Mouse (Mus musculus) stomach, embryonic 14.5 days (tissue): ENCODE results near the gene Arhgef1. TPM values are rescaled to one million over a fixed set of nuclear protein-coding genes. Genes with fewer than 3 reads are reported as not detected.

Source experiments
- ATAC-seq: fragments of 200-750 bp; cut with Nextera tagmentation; 2 replicates; pipeline ENCODE4 v1.8.0; 2017; ENCODE audit warnings: low read depth, moderate TSS enrichment; ENCODE audit not compliant: insufficient number of reproducible peaks, insufficient read depth, low FRiP score
- H3K27ac ChIP-seq: fragments of 300-500 bp; sonication (generic); 2 replicates; pipeline ENCODE4 v1.5.1; 2014; ENCODE audit warnings: mild to moderate bottlenecking, low read length, moderate library complexity, mixed read lengths
- H3K27me3 ChIP-seq: fragments of 300-500 bp; sonication (generic); 2 replicates; pipeline ENCODE4 v1.6.1; 2014; ENCODE audit warnings: low read length, control low read depth, mixed read lengths; ENCODE audit not compliant: control insufficient read depth, insufficient read depth
- H3K36me3 ChIP-seq: fragments of 300-500 bp; sonication (generic); 2 replicates; pipeline ENCODE4 v1.6.1; 2014; ENCODE audit warnings: mild to moderate bottlenecking, control low read depth, low read length, moderate library complexity, mixed read lengths; ENCODE audit not compliant: control insufficient read depth, insufficient read depth
- H3K4me1 ChIP-seq: fragments of 300-500 bp; sonication (generic); 2 replicates; pipeline ENCODE4 v1.6.1; 2014; ENCODE audit warnings: low read length, control low read depth, mixed read lengths; ENCODE audit not compliant: control insufficient read depth, insufficient read depth
- H3K4me2 ChIP-seq: fragments of 300-500 bp; sonication (generic); replicated peaks from 2 replicates; pipeline ENCODE4 v1.6.1; 2014; ENCODE audit warnings: low read depth, low read length, control low read depth
- H3K4me3 ChIP-seq: fragments of 300-500 bp; sonication (generic); 2 replicates; pipeline ENCODE4 v1.5.1; 2014; ENCODE audit warnings: low read depth, low read length, control low read depth
- H3K9ac ChIP-seq: fragments of 300-500 bp; sonication (generic); replicated peaks from 2 replicates; pipeline ENCODE4 v1.6.1; 2014; ENCODE audit warnings: low read depth, mild to moderate bottlenecking, control low read depth, low read length, moderate library complexity, mixed read lengths
- H3K9me3 ChIP-seq: fragments of 300-500 bp; sonication (generic); 2 replicates; pipeline ENCODE4 v1.6.1; 2016; ENCODE audit warnings: low read depth, low read length, control low read depth; ENCODE audit not compliant: control insufficient read depth
- whole genome bisulfite sequencing: fragments of 180-500 bp; shearing (Covaris S2); extraction: QIAGEN DNeasy Blood & Tissue Kit; methylation state at CpG from one replicate; pipeline ENCODE4 v1.1.7; 2014; 5-methylcytosine and 5-hydroxymethylcytosine counted together
- polyA plus RNA-seq: library from polyadenylated mRNA; unstranded; fragments of >200 nt; fragmentation: Nextera tagmentation; extraction: Ambion mirVana; gene quantifications from 2 replicates; pipeline ENCODE4 v1.2.1, GENCODE M21; 2014

Arhgef1 gene
- polyA plus RNA-seq, 1 experiment from 2014 or later = 88.8 TPM

- Histone ChIP-seq H3K4me2 (peak overlapping the region; percentile 71), H3K4me1 (peaks cover 24% of the 10 kb centered on the region), H3K9ac (peak overlapping the region; percentile 58; the same call in 1 of the 2 replicates), H3K9me3 (no peaks in the 10 kb centered on the region), H3K27me3 (no peaks in the 10 kb centered on the region), H3K4me3 (peak overlapping the region; percentile 70), H3K27ac (no peak overlapping the region), H3K36me3 (peaks cover 20% of the 10 kb centered on the region)
- 14% methylated on average over 3 of the region's 3 CpGs for WGBS
- peak; percentile 16; the same call in 1 of the 2 replicates for ATAC-seq
Observed at GRCm38 (mm10) chr7:24904936-24905335, 2.2 kb downstream of the Arhgef1 start.

DNA sequence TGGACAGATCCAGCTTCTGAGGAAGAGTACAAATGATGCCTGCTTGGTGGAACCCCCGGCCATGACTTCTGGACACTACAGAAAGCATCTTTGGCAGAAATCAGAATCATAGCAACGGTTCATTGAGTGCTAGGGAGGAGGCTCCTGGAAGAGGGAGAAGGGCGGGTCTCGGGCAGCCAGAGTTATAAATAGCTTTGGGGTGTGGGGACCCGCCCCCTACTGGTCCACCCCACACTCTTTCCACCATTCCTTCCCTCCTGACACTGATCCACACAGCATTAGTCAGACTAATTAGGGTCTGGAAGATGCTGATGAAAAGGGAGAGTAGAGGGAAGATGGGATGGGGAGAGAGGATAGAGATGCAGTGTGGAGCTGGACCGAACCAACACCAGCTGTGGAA, 3.8 kb downstream of the Arhgef1 start:
- no peak for ATAC-seq
- Histone ChIP-seq H3K27ac (no peak overlapping the region), H3K4me1 (peaks cover 24% of the 10 kb centered on the region), H3K36me3 (peaks cover 20% of the 10 kb centered on the region), H3K9me3 (no peaks in the 10 kb centered on the region), H3K9ac (no peak overlapping the region), H3K27me3 (no peaks in the 10 kb centered on the region), H3K4me2 (no peak overlapping the region), H3K4me3 (no peak overlapping the region)
- WGBS = 28% methylated on average over 6 of the region's 6 CpGs

- ATAC-seq = peak; percentile 29; the same call in 1 of the 2 replicates
- peaks cover 22% of the 10 kb centered on the region for H3K36me3 ChIP-seq
- no peak overlapping the region; the same call in 1 of the 2 replicates for H3K4me2 ChIP-seq
- peaks cover 22% of the 10 kb centered on the region for H3K4me1 ChIP-seq
- no peaks in the 10 kb centered on the region for H3K27me3 ChIP-seq
- H3K27ac ChIP-seq = peak overlapping the region; percentile 16; the same call in 1 of the 2 replicates
- no peak overlapping the region for H3K4me3 ChIP-seq
- H3K9me3 ChIP-seq = no peaks in the 10 kb centered on the region
- no peak overlapping the region; the same call in 1 of the 2 replicates for H3K9ac ChIP-seq
- 34% methylated on average over 13 of the region's 13 CpGs for WGBS
Observed at GRCm38 (mm10) chr7:24907211-24907748, 4.6 kb downstream of the Arhgef1 start.

DNA sequence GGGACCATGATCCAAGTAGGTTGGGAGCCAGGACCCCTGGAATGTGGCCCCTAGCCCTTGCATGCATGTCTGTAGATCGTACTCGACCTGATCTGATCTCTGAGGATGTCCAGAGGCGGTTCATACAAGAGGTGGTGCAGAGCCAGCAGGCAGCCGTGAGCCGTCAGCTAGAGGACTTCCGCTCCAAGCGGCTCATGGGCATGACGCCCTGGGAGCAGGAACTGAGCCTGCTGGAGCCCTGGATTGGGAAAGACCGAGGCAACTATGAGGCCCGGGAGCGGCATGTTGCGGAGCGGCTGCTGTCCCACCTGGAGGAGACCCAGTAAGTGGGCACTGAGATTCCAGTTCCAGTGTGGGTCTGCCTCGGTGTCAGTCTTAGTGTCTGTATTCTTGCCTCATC, 9.8 kb downstream of the Arhgef1 start:
- 0 out of 2 replicates have a peak, but pooled peaks cover 2% of the 10 kb centered on the region for H3K4me1 ChIP-seq
- no peak overlapping the region for H3K4me3 ChIP-seq
- peaks cover 38% of the 10 kb centered on the region for H3K36me3 ChIP-seq
- no peak overlapping the region for H3K27ac ChIP-seq
- WGBS = 92% methylated on average over 14 of the region's 14 CpGs
- no peak for ATAC-seq
- no peak overlapping the region for H3K4me2 ChIP-seq
- no peaks in the 10 kb centered on the region for H3K9me3 ChIP-seq
- H3K9ac ChIP-seq = no peak overlapping the region
- no peaks in the 10 kb centered on the region for H3K27me3 ChIP-seq

GRCm38 (mm10) chr7:24918763-24919323, 16.1 kb downstream of the Arhgef1 start:
- Histone ChIP-seq H3K9me3 (no peaks in the 10 kb centered on the region), H3K4me2 (no peak overlapping the region), H3K36me3 (peaks cover 54% of the 10 kb centered on the region), H3K4me1 (no peaks in the 10 kb centered on the region), H3K27ac (no peak overlapping the region), H3K4me3 (no peak overlapping the region), H3K27me3 (no peaks in the 10 kb centered on the region), H3K9ac (no peak overlapping the region)
- 90% methylated on average over 20 of the region's 20 CpGs for WGBS
- ATAC-seq = peak; percentile 12; the same call in 1 of the 2 replicates

DNA sequence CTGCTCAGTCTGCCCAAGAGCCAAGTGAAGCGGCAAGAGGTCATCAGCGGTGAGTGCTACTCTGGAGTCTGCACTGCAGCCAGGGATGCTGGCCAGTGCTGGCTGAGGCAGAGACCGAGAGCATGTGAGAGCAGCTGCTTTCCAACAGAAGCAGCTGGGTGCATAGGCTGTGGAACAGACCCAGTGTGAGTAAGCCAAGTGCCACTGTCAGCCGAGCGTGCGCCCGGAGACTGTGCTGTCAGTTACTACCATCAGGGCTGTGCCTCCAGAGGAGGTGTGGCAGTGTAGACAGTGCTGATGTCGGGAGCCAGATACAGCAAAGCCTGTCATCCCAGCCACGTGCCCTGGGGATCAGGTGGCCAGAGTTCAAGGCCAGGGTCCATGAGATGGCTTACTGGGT, 17.0 kb downstream of the Arhgef1 start:
- Histone ChIP-seq H3K36me3 (peaks cover 61% of the 10 kb centered on the region), H3K9me3 (no peaks in the 10 kb centered on the region), H3K4me2 (no peak overlapping the region), H3K27me3 (no peaks in the 10 kb centered on the region), H3K4me1 (no peaks in the 10 kb centered on the region), H3K27ac (no peak overlapping the region), H3K9ac (no peak overlapping the region), H3K4me3 (no peak overlapping the region)
- 89% methylated on average over 9 of the region's 9 CpGs for WGBS
- ATAC-seq = no peak

- Histone ChIP-seq H3K27me3 (peaks cover 48% of the 10 kb centered on the region), H3K4me1 (no peaks in the 10 kb centered on the region), H3K4me2 (no peak overlapping the region), H3K9me3 (no peaks in the 10 kb centered on the region), H3K27ac (no peak overlapping the region), H3K4me3 (no peak overlapping the region), H3K36me3 (peaks cover 9% of the 10 kb centered on the region; the same call in 1 of the 2 replicates), H3K9ac (no peak overlapping the region)
- WGBS = 50% methylated on average over 6 of the region's 6 CpGs
- no peak for ATAC-seq
Observed at GRCm38 (mm10) chr7:24930475-24930874, 27.8 kb downstream of the Arhgef1 start.

GRCm38 (mm10) chr7:24931651-24932050, 28.9 kb downstream of the Arhgef1 start:
- WGBS = 0% methylated on average over 14 of the region's 15 CpGs
- peaks cover 48% of the 10 kb centered on the region for H3K27me3 ChIP-seq

More at GRCm38 (mm10) chr7:24931651-24932050, 28.9 kb downstream of the Arhgef1 start:
- ATAC-seq = no peak
- Histone ChIP-seq H3K9ac (no peak overlapping the region), H3K36me3 (peaks cover 6% of the 10 kb centered on the region; the same call in 1 of the 2 replicates), H3K4me1 (no peaks in the 10 kb centered on the region), H3K27ac (no peak overlapping the region), H3K9me3 (no peaks in the 10 kb centered on the region), H3K4me2 (no peak overlapping the region), H3K4me3 (no peak overlapping the region)
